In genomic region chr14:26308813-26309212, GRCm38 (mm10) we compare ENCODE assay signal across 12 mouse cellular contexts.
"Had no signal": no experiment of that assay in that cellular context is flagged by ENCODE, and none has a peak within 500 bp of the region (broad histone marks: within the 10 kb centered on the region; RNA-seq: fewer than 3 reads in every experiment).

No protein-coding gene starts in this region.

- DNase-seq: liver, postnatal 0 days; lung, adult 2 months; lung, postnatal 14 days; lung, postnatal 36 days; retina, postnatal 1 day; right cerebral cortex, adult 18-20 months; right cerebral cortex, postnatal 14 days; right cerebral cortex, postnatal 4 days; spleen, adult 18-20 months; thymus, adult 2 months; thymus, postnatal 25 days; thymus, postnatal 4 days had no signal
